Mouse (Mus musculus) stomach, embryonic 15.5 days (tissue): ENCODE measurements around the gene Gm45194. TPM values are rescaled to one million over a fixed set of nuclear protein-coding genes. Genes with fewer than 3 reads are reported as not detected.
A peak's percentile ranks its signal among the peaks of the same experiment; 100 is the strongest.

Experiments
- ATAC-seq: fragments of 200-750 bp; cut with Nextera tagmentation; 2 replicates; pipeline ENCODE4 v1.8.0; 2017; ENCODE audit warnings: low read depth, moderate number of reproducible peaks, moderate TSS enrichment; ENCODE audit not compliant: insufficient read depth, low FRiP score
- H3K27ac ChIP-seq: fragments of 300-500 bp; sonication (generic); 2 replicates; pipeline ENCODE4 v1.5.1; 2015; ENCODE audit warnings: mild to moderate bottlenecking, inconsistent platforms
- H3K27me3 ChIP-seq: fragments of 300-500 bp; sonication (generic); replicated peaks from 2 replicates; pipeline ENCODE4 v1.6.1; 2015; ENCODE audit warnings: inconsistent platforms
- H3K36me3 ChIP-seq: fragments of 300-500 bp; sonication (generic); 2 replicates; pipeline ENCODE4 v1.6.1; 2015; ENCODE audit warnings: inconsistent platforms
- H3K4me1 ChIP-seq: fragments of 300-500 bp; sonication (generic); 2 replicates; pipeline ENCODE4 v1.6.1; 2015; ENCODE audit warnings: inconsistent platforms
- H3K4me2 ChIP-seq: fragments of 300-500 bp; sonication (generic); 2 replicates; pipeline ENCODE4 v1.6.1; 2015; ENCODE audit warnings: mild to moderate bottlenecking, inconsistent platforms
- H3K4me3 ChIP-seq: fragments of 300-500 bp; sonication (generic); replicated peaks from 2 replicates; pipeline ENCODE4 v1.5.1; 2015; ENCODE audit warnings: inconsistent platforms
- H3K9ac ChIP-seq: fragments of 300-500 bp; sonication (generic); 2 replicates; pipeline ENCODE4 v1.6.1; 2015; ENCODE audit warnings: inconsistent platforms
- H3K9me3 ChIP-seq: fragments of 300-500 bp; sonication (generic); 2 replicates; pipeline ENCODE4 v1.6.1; 2016; ENCODE audit warnings: inconsistent platforms
- WGBS: fragments of 180-500 bp; shearing (Covaris S2); methylation state at CpG from one replicate; pipeline ENCODE4 v1.1.7; 2015; 5-methylcytosine and 5-hydroxymethylcytosine counted together
- polyA plus RNA-seq: library from polyadenylated mRNA; unstranded; fragments of >200 nt; fragmentation: Nextera tagmentation; extraction: Ambion mirVana; gene quantifications from 2 replicates; pipeline ENCODE4 v1.2.1, GENCODE M21; 2015

Gene Gm45194
- 0.19 TPM in 1 of 2 replicates, not detected in the other for polyA plus RNA-seq

- WGBS, result 27% methylated on average over 2 of the region's 2 CpGs
- no peak for ATAC-seq
These were observed at the start of gene Gm45194 for GRCm38 (mm10) chrX:111891089-111891488. Gene Gm45194, plus strand, starts transcription at chrX:111891389.

GRCm38 (mm10) chrX:111855878-111856277, 35.3 kb upstream of the Gm45194 start:
- Histone ChIP-seq H3K27me3 (no peaks in the 10 kb centered on the region), H3K4me3 (no peak overlapping the region), H3K9me3 (no peaks in the 10 kb centered on the region), H3K4me1 (no peaks in the 10 kb centered on the region), H3K9ac (no peak overlapping the region), H3K36me3 (no peaks in the 10 kb centered on the region), H3K4me2 (no peak overlapping the region), H3K27ac (no peak overlapping the region)
- no peak for ATAC-seq
- WGBS, result 69% methylated on average over 3 of the region's 3 CpGs

More at GRCm38 (mm10) chrX:111891089-111891488, at the start of gene Gm45194:
- H3K9ac ChIP-seq, result no peak within 1 kb of the TSS
- no peaks in the 10 kb centered on the region for H3K9me3 ChIP-seq
- no peaks in the 10 kb centered on the region for H3K27me3 ChIP-seq
- no peaks in the 10 kb centered on the region for H3K36me3 ChIP-seq
- no peak within 1 kb of the TSS for H3K27ac ChIP-seq
- H3K4me3 ChIP-seq, result no peak within 1 kb of the TSS
- H3K4me1 ChIP-seq, result no peaks in the 10 kb centered on the region
- no peak within 1 kb of the TSS for H3K4me2 ChIP-seq

GRCm38 (mm10) chrX:111881251-111881650, 9.9 kb upstream of the Gm45194 start:
- Histone ChIP-seq H3K9ac (no peak overlapping the region), H3K27ac (no peak overlapping the region), H3K4me3 (no peak overlapping the region), H3K4me1 (no peaks in the 10 kb centered on the region), H3K4me2 (no peak overlapping the region), H3K36me3 (no peaks in the 10 kb centered on the region), H3K27me3 (no peaks in the 10 kb centered on the region), H3K9me3 (no peaks in the 10 kb centered on the region)
- 74% methylated on average over 5 of the region's 5 CpGs for WGBS
- ATAC-seq, result no peak

GRCm38 (mm10) chrX:111894321-111895050, 3.3 kb downstream of the Gm45194 start:
- H3K27ac ChIP-seq, result no peak overlapping the region
- peak overlapping the region; percentile 40 for H3K4me3 ChIP-seq
- no peaks in the 10 kb centered on the region for H3K9me3 ChIP-seq
- 25% methylated on average over 67 of the region's 71 CpGs for WGBS
- peak overlapping the region; percentile 74 for H3K4me2 ChIP-seq
- H3K36me3 ChIP-seq, result no peaks in the 10 kb centered on the region
- H3K9ac ChIP-seq, result no peak overlapping the region
- ATAC-seq, result 0 out of 2 replicates have a peak, but pooled peaks have one; percentile 7
- H3K27me3 ChIP-seq, result no peaks in the 10 kb centered on the region
- H3K4me1 ChIP-seq, result no peaks in the 10 kb centered on the region

GRCm38 (mm10) chrX:111895084-111895779, 4.0 kb downstream of the Gm45194 start:
- no peaks in the 10 kb centered on the region for H3K9me3 ChIP-seq
- no peak overlapping the region for H3K27ac ChIP-seq
- H3K27me3 ChIP-seq, result no peaks in the 10 kb centered on the region
- no peak overlapping the region for H3K9ac ChIP-seq
- peak overlapping the region; percentile 40 for H3K4me3 ChIP-seq
- no peaks in the 10 kb centered on the region for H3K36me3 ChIP-seq
- ATAC-seq, result 0 out of 2 replicates have a peak, but pooled peaks have one; percentile 27
- no peaks in the 10 kb centered on the region for H3K4me1 ChIP-seq
- H3K4me2 ChIP-seq, result peak overlapping the region; percentile 74
- 23% methylated on average over 41 of the region's 70 CpGs for WGBS

- no peak overlapping the region for H3K9ac ChIP-seq
- no peak for ATAC-seq
- H3K27me3 ChIP-seq, result no peaks in the 10 kb centered on the region
These were observed 26.2 kb downstream of the Gm45194 start for GRCm38 (mm10) chrX:111917422-111917821.

GRCm38 (mm10) chrX:111960909-111961308, 69.7 kb downstream of the Gm45194 start:
- Histone ChIP-seq H3K4me3 (no peak overlapping the region), H3K27ac (no peak overlapping the region), H3K9ac (no peak overlapping the region), H3K4me1 (no peaks in the 10 kb centered on the region), H3K27me3 (no peaks in the 10 kb centered on the region), H3K4me2 (no peak overlapping the region), H3K36me3 (no peaks in the 10 kb centered on the region), H3K9me3 (no peaks in the 10 kb centered on the region)
- ATAC-seq, result no peak
- 58% methylated on average over 4 of the region's 4 CpGs for WGBS

More at GRCm38 (mm10) chrX:111917422-111917821, 26.2 kb downstream of the Gm45194 start:
- H3K4me1 ChIP-seq, result no peaks in the 10 kb centered on the region
- H3K36me3 ChIP-seq, result no peaks in the 10 kb centered on the region
- no peak overlapping the region for H3K27ac ChIP-seq
- no peak overlapping the region for H3K4me2 ChIP-seq
- H3K9me3 ChIP-seq, result no peaks in the 10 kb centered on the region
- H3K4me3 ChIP-seq, result no peak overlapping the region

- 26% methylated on average over 1 of the region's 1 CpGs for WGBS
- H3K9me3 ChIP-seq, result no peaks in the 10 kb centered on the region
- no peak overlapping the region for H3K4me2 ChIP-seq
- H3K27me3 ChIP-seq, result no peaks in the 10 kb centered on the region
- no peaks in the 10 kb centered on the region for H3K36me3 ChIP-seq
- H3K9ac ChIP-seq, result no peak overlapping the region
- H3K27ac ChIP-seq, result no peak overlapping the region
- H3K4me1 ChIP-seq, result no peaks in the 10 kb centered on the region
- ATAC-seq, result no peak
- H3K4me3 ChIP-seq, result no peak overlapping the region
These were observed 108.5 kb downstream of the Gm45194 start for GRCm38 (mm10) chrX:111999661-112000060.

- no peak for ATAC-seq
- Histone ChIP-seq H3K4me3 (no peak within 1 kb of the TSS), H3K27me3 (no peaks in the 10 kb centered on the region), H3K9ac (no peak within 1 kb of the TSS), H3K4me1 (no peaks in the 10 kb centered on the region), H3K9me3 (no peaks in the 10 kb centered on the region), H3K36me3 (no peaks in the 10 kb centered on the region), H3K4me2 (no peak within 1 kb of the TSS), H3K27ac (no peak within 1 kb of the TSS)
These were observed 119.5 kb downstream of the Gm45194 start, which contains the start of gene Tex16 for GRCm38 (mm10) chrX:112010707-112011106. Gene Tex16, plus strand, starts transcription at chrX:112011007.

GRCm38 (mm10) chrX:112238749-112239148, 347.6 kb downstream of the Gm45194 start, which contains the start of gene 4933403O08Rik:
Gene 4933403O08Rik, plus strand, starts transcription at chrX:112239049.
- no peak for ATAC-seq
- WGBS, result 91% methylated on average over 3 of the region's 3 CpGs
- no peaks in the 10 kb centered on the region for H3K36me3 ChIP-seq

GRCm38 (mm10) chrX:112242916-112243315, 351.7 kb downstream of the Gm45194 start:
- H3K4me1 ChIP-seq, result no peaks in the 10 kb centered on the region
- no peak for ATAC-seq
- no peak overlapping the region for H3K4me2 ChIP-seq
- H3K36me3 ChIP-seq, result no peaks in the 10 kb centered on the region
- no peak overlapping the region for H3K9ac ChIP-seq
- no peaks in the 10 kb centered on the region for H3K9me3 ChIP-seq
- WGBS, result 71% methylated on average over 1 of the region's 1 CpGs
- H3K4me3 ChIP-seq, result no peak overlapping the region
- H3K27ac ChIP-seq, result no peak overlapping the region
- no peaks in the 10 kb centered on the region for H3K27me3 ChIP-seq

More at GRCm38 (mm10) chrX:112238749-112239148, 347.6 kb downstream of the Gm45194 start, which contains the start of gene 4933403O08Rik:
- Histone ChIP-seq H3K4me3 (no peak within 1 kb of the TSS), H3K4me1 (no peaks in the 10 kb centered on the region), H3K27me3 (no peaks in the 10 kb centered on the region), H3K27ac (no peak within 1 kb of the TSS), H3K9me3 (no peaks in the 10 kb centered on the region), H3K9ac (no peak within 1 kb of the TSS), H3K4me2 (no peak within 1 kb of the TSS)

- ATAC-seq, result no peak
- Histone ChIP-seq H3K4me2 (no peak overlapping the region), H3K27me3 (no peaks in the 10 kb centered on the region), H3K36me3 (no peaks in the 10 kb centered on the region), H3K9ac (no peak overlapping the region), H3K9me3 (no peaks in the 10 kb centered on the region), H3K4me3 (no peak overlapping the region), H3K27ac (no peak overlapping the region), H3K4me1 (no peaks in the 10 kb centered on the region)
- WGBS, result 53% methylated on average over 2 of the region's 2 CpGs
These were observed 364.3 kb downstream of the Gm45194 start for GRCm38 (mm10) chrX:112255513-112255912.
